Mouse (Mus musculus): ENCODE measurements around the gene Agbl1. TPM values are rescaled to one million over a fixed set of nuclear protein-coding genes. Genes with fewer than 3 reads are reported as not detected.
A peak's percentile ranks its signal among the peaks of the same experiment; 100 is the strongest.
"Not testable (repeated sequence)": the region's sequence is repeated elsewhere in the genome, so short reads cannot be mapped to it uniquely, and the experiment has no call there.

Gene Agbl1
- polyA plus RNA-seq, 1 experiment from 2014 or later, result not detected

DNA sequence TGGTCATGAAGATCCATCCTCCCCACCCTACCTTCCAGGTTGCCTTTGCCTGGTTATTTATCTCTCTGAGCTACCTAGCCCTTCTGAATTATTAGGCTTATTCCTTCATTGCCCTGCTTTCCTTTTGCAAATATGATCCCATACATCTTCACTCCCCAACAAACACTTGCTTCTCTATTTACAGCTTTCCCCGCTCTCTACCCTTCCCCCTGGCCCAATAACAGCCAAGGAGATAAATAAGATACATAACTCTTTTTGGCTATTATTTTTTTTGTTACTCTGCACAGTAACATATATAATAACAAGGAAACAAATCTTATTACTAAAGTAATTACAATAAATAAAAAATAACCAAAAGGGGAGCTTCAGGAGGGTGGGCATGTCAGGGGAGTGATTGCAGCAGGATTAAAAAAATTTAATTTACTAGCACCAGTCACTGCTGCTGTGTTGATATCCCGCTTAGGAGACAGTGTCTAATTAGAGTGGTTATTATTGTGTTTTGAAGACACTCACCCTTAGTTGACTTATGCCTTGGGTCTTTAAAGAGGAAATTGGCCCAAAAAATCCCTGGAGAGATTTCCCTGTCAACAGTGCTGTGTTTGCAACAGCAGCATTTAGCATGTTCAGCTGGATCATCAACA is 370.5 kb downstream of the Agbl1 start:
- no peak overlapping the region for H3K9ac ChIP-seq (replicated peaks)
- H3K4me3 ChIP-seq (replicated peaks), result no peak overlapping the region
- no peaks in the 10 kb centered on the region for H3K27me3 ChIP-seq
- 80% methylated on average over 2 of the region's 2 CpGs for WGBS
- ATAC-seq (ENCODE audit: insufficient number of reproducible peaks, insufficient read depth, low FRiP score, low TSS enrichment, low read depth), result no peak
- no peaks in the 10 kb centered on the region for H3K9me3 ChIP-seq
- no peaks in the 10 kb centered on the region for H3K36me3 ChIP-seq
- H3K4me1 ChIP-seq (replicated peaks), result no peaks in the 10 kb centered on the region
- no peak overlapping the region for H3K4me2 ChIP-seq
- no peak overlapping the region for H3K27ac ChIP-seq

DNA sequence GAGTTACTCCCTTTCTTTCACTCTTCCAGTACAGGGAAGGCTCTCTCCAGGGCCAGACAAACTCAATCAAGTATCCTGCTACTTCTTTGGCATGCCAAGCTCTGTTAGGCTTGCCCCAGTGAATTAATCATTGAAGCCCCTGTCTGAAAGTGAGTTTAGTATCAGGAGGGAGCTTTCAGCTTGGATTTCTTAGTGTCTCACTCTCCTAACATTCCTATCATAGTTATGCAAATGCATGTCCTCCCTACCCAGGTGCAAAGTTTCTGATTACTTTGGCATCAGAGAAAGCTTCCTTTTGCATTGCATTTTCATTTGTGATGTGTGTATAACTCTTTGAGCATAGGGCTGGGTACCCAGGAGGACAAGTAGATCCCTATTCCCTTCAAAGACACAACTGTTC is 399.8 kb downstream of the Agbl1 start:
- Histone ChIP-seq H3K9ac (replicated peaks) (no peak overlapping the region), H3K4me2 (no peak overlapping the region), H3K4me1 (replicated peaks) (no peaks in the 10 kb centered on the region), H3K4me3 (replicated peaks) (no peak overlapping the region), H3K27ac (no peak overlapping the region), H3K27me3 (no peaks in the 10 kb centered on the region), H3K36me3 (no peaks in the 10 kb centered on the region), H3K9me3 (no peaks in the 10 kb centered on the region)
- ATAC-seq (ENCODE audit: insufficient number of reproducible peaks, insufficient read depth, low FRiP score, low TSS enrichment, low read depth), result no peak

- H3K36me3 ChIP-seq, result no peaks in the 10 kb centered on the region
- no peaks in the 10 kb centered on the region for H3K27me3 ChIP-seq
- H3K9ac ChIP-seq (replicated peaks), result no peak overlapping the region
- no peak overlapping the region for H3K4me3 ChIP-seq (replicated peaks)
- H3K4me1 ChIP-seq (replicated peaks), result no peaks in the 10 kb centered on the region
- no peak overlapping the region for H3K4me2 ChIP-seq
- WGBS, result 84% methylated on average over 4 of the region's 4 CpGs
- no peak for ATAC-seq (ENCODE audit: insufficient number of reproducible peaks, insufficient read depth, low FRiP score, low TSS enrichment, low read depth)
- H3K27ac ChIP-seq, result no peak overlapping the region
- H3K9me3 ChIP-seq, result no peaks in the 10 kb centered on the region
Measured at GRCm38 (mm10) chr7:76650984-76651383, 421.3 kb downstream of the Agbl1 start.

- ATAC-seq (ENCODE audit: insufficient number of reproducible peaks, insufficient read depth, low FRiP score, low TSS enrichment, low read depth), result no peak
- WGBS, result 58% methylated on average over 5 of the region's 5 CpGs
Measured at GRCm38 (mm10) chr7:76661072-76661471, 431.4 kb downstream of the Agbl1 start.

DNA sequence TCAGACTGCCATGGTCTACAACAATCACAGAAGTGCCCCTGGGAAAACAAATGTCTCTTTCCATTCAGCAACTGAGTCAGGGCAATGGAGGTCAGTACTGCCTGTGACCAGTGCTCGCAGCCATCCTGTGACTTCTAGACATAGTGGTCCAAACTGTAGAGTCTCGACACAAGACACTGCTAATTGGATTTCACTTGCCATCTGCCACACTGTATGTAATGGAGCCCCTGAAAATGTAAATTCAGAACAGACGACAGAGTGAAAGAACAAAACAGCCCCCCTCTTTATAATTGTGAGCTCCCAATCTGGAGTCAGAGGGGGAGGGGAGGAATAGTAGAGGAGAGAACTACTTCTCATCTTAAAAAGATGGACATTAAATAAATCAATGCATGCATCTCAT is 445.2 kb downstream of the Agbl1 start:
- no peaks in the 10 kb centered on the region for H3K27me3 ChIP-seq
- no peak overlapping the region for H3K4me2 ChIP-seq
- no peaks in the 10 kb centered on the region for H3K4me1 ChIP-seq (replicated peaks)
- ATAC-seq (ENCODE audit: insufficient number of reproducible peaks, insufficient read depth, low FRiP score, low TSS enrichment, low read depth), result no peak
- 77% methylated on average over 3 of the region's 3 CpGs for WGBS
- no peak overlapping the region for H3K27ac ChIP-seq
- H3K9ac ChIP-seq (replicated peaks), result no peak overlapping the region
- H3K9me3 ChIP-seq, result no peaks in the 10 kb centered on the region
- no peaks in the 10 kb centered on the region for H3K36me3 ChIP-seq
- no peak overlapping the region for H3K4me3 ChIP-seq (replicated peaks)

More at GRCm38 (mm10) chr7:76661072-76661471, 431.4 kb downstream of the Agbl1 start:
- no peaks in the 10 kb centered on the region for H3K9me3 ChIP-seq
- H3K4me1 ChIP-seq (replicated peaks), result no peaks in the 10 kb centered on the region
- no peak overlapping the region for H3K9ac ChIP-seq (replicated peaks)
- H3K4me3 ChIP-seq (replicated peaks), result no peak overlapping the region
- no peaks in the 10 kb centered on the region for H3K27me3 ChIP-seq
- H3K4me2 ChIP-seq, result no peak overlapping the region
- no peak overlapping the region for H3K27ac ChIP-seq
- no peaks in the 10 kb centered on the region for H3K36me3 ChIP-seq

DNA sequence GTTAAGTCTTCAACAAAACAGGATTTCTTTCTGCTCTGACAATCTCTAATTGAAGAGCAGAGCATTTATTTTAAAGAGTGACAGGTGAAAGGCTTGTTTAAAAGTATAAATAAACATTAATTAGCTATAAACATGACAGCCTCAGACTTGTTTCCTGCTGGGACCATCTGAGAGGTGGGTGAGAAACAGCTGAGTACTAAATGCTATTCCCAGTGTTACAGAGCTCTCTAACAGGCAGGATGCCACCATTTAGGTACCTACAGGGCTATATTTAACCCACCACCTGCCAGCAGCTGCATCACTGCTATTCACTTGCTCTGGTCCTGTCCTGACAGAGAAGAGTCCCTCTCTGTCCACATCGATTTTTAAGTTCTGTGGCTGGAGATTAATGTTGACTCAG is 471.5 kb downstream of the Agbl1 start:
- 66% methylated on average over 1 of the region's 1 CpGs for WGBS
- Histone ChIP-seq H3K9ac (replicated peaks) (no peak overlapping the region), H3K27me3 (no peaks in the 10 kb centered on the region), H3K4me2 (no peak overlapping the region), H3K4me3 (replicated peaks) (no peak overlapping the region), H3K4me1 (replicated peaks) (no peaks in the 10 kb centered on the region), H3K36me3 (no peaks in the 10 kb centered on the region), H3K9me3 (no peaks in the 10 kb centered on the region), H3K27ac (no peak overlapping the region)
- no peak for ATAC-seq (ENCODE audit: insufficient number of reproducible peaks, insufficient read depth, low FRiP score, low TSS enrichment, low read depth)

DNA sequence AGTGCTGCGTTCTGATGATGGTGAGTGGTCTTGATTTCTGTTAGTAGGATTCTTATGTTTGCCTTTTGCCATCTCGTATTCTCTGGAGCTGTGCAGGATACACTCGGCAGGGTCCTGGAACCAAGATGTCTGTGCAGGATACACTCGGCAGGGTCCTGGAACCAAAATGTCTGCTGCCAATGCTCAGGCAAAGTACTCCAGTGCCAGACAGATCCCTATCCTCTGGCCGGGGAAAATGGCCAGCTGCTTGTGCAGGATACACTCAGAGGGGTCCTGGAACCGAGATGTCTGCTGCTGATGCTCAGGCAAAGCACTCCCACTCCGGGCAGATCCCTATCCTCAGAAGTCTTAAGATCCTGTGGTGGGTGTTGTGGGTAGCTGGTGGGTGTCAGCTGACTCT is 502.5 kb downstream of the Agbl1 start:
- WGBS, result 88% methylated on average over 7 of the region's 7 CpGs
- H3K4me2 ChIP-seq, result not testable (repeated sequence)

DNA sequence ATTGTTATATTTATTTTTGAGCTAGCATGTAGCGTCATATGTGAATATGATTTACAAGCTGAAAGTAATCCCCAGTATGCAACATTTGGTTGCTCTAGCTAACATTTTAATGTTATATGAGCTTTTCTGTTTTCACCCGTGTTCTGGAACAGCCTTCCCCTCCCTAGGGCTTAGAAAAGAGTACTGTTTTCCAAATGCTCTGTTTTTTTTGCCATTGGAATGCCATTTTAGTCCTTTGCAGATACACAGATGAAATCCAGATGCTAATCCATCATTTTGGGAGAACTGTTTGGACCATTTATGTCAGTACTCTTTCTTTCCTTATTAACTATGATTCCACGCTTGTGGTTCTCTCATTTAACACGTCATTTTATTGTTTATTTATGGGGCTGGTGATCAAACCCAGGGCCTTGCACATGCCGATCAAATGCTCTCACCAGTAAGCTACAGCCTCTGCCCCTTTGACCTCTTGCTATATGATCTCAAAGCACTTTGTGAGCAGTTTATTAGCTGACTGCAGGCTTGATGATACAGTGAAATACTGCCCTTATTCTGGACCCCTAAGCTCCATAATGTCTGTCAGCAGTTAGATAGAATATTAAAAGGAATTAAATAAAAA is 547.7 kb downstream of the Agbl1 start:
- Histone ChIP-seq H3K27ac (no peak overlapping the region), H3K4me1 (replicated peaks) (peaks cover 14% of the 10 kb centered on the region), H3K4me3 (replicated peaks) (no peak overlapping the region), H3K27me3 (peaks cover 26% of the 10 kb centered on the region), H3K4me2 (no peak overlapping the region), H3K36me3 (no peaks in the 10 kb centered on the region), H3K9ac (replicated peaks) (no peak overlapping the region), H3K9me3 (no peaks in the 10 kb centered on the region)
- WGBS, result 12% methylated on average over 5 of the region's 5 CpGs
- peak; percentile 86 for ATAC-seq (ENCODE audit: insufficient number of reproducible peaks, insufficient read depth, low FRiP score, low TSS enrichment, low read depth)

More for the DNA sequence above, 502.5 kb downstream of the Agbl1 start:
- ATAC-seq (ENCODE audit: insufficient number of reproducible peaks, insufficient read depth, low FRiP score, low TSS enrichment, low read depth); H3K9me3 ChIP-seq; H3K4me3 ChIP-seq (replicated peaks); H3K27me3 ChIP-seq; H3K27ac ChIP-seq; H3K36me3 ChIP-seq; H3K4me1 ChIP-seq (replicated peaks); H3K9ac ChIP-seq (replicated peaks): not testable (repeated sequence)

DNA sequence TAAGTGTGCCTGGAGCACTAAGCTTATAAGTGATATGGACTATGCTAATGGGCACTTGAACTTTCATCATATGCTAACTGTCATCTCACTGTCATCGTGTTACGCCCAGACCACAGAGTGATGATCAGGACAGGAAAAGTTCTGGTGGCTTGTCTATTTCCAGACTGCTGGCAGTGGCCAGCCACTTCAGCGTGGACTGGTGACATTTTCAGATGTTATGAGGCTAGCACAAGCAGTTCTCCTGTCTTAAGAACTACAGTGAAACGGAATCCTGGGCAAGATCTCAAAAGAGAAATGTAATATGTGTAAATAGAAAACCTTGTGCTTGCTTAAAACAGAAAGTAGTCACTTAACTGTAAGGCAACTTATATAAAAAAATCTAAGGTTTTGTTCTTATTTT is 550.8 kb downstream of the Agbl1 start:
- no peak overlapping the region for H3K9ac ChIP-seq (replicated peaks)
- WGBS, result 83% methylated on average over 4 of the region's 4 CpGs
- H3K27me3 ChIP-seq, result peaks cover 30% of the 10 kb centered on the region
- H3K4me3 ChIP-seq (replicated peaks), result no peak overlapping the region
- H3K9me3 ChIP-seq, result no peaks in the 10 kb centered on the region
- no peak for ATAC-seq (ENCODE audit: insufficient number of reproducible peaks, insufficient read depth, low FRiP score, low TSS enrichment, low read depth)
- no peak overlapping the region for H3K4me2 ChIP-seq
- no peak overlapping the region for H3K27ac ChIP-seq
- no peaks in the 10 kb centered on the region for H3K36me3 ChIP-seq
- peaks cover 14% of the 10 kb centered on the region for H3K4me1 ChIP-seq (replicated peaks)

- Histone ChIP-seq H3K27me3 (0 out of 2 replicates have a peak, but pooled peaks cover 3% of the 10 kb centered on the region), H3K9me3 (no peaks in the 10 kb centered on the region), H3K36me3 (no peaks in the 10 kb centered on the region), H3K4me1 (replicated peaks) (no peaks in the 10 kb centered on the region), H3K4me3 (replicated peaks) (no peak overlapping the region), H3K9ac (replicated peaks) (no peak overlapping the region), H3K4me2 (no peak overlapping the region), H3K27ac (no peak overlapping the region)
- WGBS, result 0% methylated on average over 1 of the region's 1 CpGs
- no peak for ATAC-seq (ENCODE audit: insufficient number of reproducible peaks, insufficient read depth, low FRiP score, low TSS enrichment, low read depth)
Measured at GRCm38 (mm10) chr7:76788561-76789306, 559.0 kb downstream of the Agbl1 start.

DNA sequence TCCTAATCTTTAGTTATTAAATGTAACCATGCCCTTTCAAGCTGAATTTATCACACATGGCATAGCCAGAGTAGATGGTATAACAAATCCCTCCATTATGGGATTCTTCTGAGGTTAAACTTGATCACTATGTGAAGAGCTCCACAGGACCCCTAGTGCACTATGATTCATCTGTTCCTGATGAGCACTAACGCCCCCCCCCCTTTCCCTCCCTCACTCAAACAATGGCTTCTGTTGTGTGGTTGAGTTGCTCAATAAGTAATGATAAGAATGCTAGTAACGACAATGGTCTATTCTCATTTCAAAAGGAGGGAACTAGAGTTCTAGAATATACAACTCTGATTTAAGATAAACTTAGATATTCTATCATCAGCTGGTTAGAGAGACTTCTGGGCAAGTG is 560.4 kb downstream of the Agbl1 start:
- Histone ChIP-seq H3K27ac (no peak overlapping the region), H3K4me3 (replicated peaks) (no peak overlapping the region), H3K9me3 (no peaks in the 10 kb centered on the region), H3K9ac (replicated peaks) (no peak overlapping the region), H3K27me3 (0 out of 2 replicates have a peak, but pooled peaks cover 3% of the 10 kb centered on the region), H3K4me1 (replicated peaks) (no peaks in the 10 kb centered on the region), H3K4me2 (no peak overlapping the region), H3K36me3 (no peaks in the 10 kb centered on the region)
- 93% methylated on average over 2 of the region's 2 CpGs for WGBS
- no peak for ATAC-seq (ENCODE audit: insufficient number of reproducible peaks, insufficient read depth, low FRiP score, low TSS enrichment, low read depth)

Data from limb, embryonic 12.5 days (tissue).